Mouse (Mus musculus) ES-Bruce4 (cell line): ENCODE measurements around the gene Hand2.

Experiments
- CTCF ChIP-seq: IDR thresholded peaks from one replicate; pipeline ENCODE4 v1.8.1; 2011; ENCODE audit warnings: low read depth, low read length
- POLR2A ChIP-seq: IDR thresholded peaks from one replicate; pipeline ENCODE4 v1.8.1; 2011; ENCODE audit warnings: low read length; ENCODE audit not compliant: insufficient read depth

DNA sequence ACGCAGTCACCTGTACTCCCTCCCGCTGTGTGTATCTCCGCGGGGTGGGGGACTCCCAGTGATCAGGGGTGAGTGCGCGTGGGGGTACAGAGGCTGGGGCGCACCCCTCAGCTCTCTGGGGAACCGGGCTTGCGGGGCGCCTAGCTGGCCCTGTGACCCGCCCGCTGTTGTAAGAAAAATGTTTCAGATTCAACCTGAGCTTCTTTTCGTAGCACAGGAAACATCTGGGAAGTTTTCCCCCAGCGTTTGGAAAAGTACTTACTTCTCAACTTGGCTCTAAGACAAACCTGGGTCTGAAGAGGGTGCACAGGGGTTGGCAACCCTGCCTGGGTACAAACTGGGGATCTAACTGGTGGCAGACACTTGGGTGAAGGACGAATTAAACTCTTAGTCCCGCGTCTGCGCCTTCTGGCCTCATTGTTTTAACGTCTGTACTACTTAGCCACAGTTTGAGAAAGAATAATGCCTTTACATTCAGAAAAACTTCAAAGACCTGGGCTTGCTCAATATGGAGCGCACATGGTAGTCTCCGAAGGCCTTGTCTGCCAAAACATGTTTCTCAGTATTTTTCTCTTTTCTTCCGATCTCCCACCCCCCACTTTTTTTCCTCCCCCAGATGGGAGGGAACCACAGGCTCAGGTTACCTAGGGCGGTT lies 28.2 kb downstream of the Hand2 start:
- TF ChIP-seq POLR2A (no peak), CTCF (no peak)
